Mouse (Mus musculus) right cerebral cortex, postnatal 25 days (tissue): Measurements from ENCODE around the gene Abcb4.
"Not testable (repeated sequence)": the region's sequence is repeated elsewhere in the genome, so short reads cannot be mapped to it uniquely, and the experiment has no call there.

Source experiments
- DNase-seq: peaks from one replicate; pipeline ENCODE4 v3.0.0; 2022

The Abcb4 gene

DNA sequence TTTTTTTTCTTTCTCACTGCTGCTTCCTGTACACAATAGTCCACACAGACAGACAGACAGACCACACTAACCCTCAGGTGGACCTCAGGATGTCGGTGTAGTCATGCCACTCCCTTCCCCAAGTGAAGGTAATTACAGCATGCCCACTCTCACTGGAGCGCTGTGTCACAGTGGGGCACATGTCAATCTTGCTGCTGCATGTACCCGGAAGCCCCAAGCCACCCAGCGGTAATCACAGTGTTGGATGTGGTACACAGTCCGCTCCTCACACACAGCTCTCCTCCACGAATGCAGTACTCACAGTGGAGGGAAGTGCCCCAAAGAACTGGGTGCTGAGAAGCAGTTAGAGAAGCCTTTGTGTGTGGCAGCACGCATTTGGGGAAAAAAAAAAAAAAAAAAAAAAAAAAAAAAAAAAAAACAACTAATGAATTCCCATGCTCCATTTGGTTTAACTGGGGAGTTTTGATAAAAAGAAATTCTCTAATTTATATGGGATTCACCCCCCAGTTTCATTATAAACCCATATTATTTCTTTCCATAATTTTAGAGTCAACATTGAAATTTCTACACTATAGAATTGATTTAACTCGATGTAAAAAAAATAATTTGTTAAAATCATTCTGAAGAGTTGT lies 18.2 kb downstream of the Abcb4 start:
- DNase-seq: no peak

DNA sequence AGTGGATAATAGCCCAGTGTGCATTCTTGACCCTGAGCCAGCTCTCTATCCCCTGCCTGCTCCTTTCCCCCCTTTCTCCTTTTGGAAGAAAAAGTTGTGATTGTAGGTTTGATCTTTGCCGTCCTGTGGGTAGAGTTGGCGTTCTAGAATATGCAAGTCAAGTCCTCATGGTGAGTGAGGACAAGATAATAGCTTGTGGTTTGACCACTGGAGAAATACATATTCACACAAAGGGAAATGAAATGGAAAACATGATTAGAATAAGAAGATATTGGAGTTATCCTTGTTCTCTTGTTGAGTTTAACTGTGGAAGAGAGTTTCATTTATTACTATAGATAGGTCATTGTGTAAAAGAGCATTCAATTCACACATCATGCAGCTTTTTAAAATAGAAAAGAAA lies 22.9 kb downstream of the Abcb4 start:
- no peak for DNase-seq

DNA sequence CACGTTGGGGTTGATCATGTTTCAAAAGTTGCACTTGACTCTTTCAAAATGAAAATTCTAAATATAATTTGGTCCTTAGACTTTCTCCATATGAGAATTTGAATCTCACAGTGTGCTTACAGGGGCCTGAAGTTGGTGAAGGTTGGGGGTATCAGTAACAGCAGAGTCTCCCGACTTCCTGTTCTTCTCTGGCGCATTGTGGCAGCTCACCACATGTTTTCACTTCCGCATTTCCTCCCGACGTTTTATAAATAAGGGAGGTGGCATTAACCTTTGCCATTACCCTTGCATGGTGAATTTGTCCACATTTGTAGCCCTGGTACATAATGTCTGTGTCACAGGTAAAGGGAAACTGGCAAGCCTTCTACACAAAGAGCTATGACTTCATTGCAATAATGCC lies 23.6 kb downstream of the Abcb4 start:
- DNase-seq: no peak

DNA sequence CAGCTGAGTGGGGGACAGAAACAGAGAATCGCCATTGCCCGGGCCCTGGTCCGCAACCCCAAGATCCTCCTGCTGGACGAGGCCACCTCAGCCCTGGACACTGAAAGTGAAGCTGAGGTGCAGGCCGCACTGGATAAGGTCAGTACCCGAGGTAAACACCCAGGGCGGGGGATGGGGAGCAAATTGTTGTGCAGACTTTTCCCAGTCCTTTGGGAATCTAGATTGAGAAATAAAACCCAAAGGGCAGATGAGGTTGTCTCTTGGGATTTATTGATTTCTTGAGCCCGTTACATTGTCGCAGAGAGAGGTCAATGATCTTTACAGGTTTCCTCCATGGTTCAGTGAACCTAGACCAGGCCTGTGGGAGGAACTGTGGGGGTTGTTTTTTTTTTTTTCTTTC lies 34.9 kb downstream of the Abcb4 start:
- no peak for DNase-seq

DNA sequence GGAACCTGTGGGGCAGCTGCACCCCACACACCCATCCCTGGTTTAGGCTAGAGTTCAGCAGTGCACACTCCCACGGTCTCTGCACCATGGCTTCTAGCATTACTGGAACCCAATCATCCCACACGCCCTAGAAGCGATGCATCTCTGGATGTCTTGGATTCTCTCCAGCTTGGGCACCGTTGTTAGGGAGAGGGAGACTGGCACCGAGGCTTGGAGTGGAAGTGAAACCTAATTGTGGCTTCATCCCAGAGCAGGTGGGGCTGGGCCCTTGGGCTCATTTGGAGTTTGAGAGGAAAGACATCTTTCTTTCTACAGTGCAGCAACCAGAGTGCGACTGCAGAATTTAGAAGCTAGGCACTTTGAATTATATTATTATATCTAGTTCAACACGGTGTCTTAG lies 44.4 kb downstream of the Abcb4 start:
- no peak for DNase-seq

DNA sequence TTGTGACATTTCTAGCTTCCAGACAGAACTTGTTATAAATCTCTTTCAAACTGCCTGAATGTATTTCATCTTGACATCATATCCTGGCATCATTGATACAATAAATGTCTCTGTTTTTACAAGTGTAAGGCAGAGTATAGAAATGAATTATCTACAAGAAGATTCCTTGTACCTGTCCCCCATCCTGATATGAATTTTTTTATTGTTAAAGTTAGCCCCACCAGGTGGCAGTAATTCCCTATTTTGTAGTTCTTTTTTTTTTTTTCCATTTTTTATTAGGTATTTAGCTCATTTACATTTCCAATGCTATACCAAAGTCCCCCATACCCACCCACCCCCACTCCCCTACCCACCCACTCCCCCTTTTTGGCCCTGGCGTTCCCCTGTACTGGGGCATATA lies 47.7 kb downstream of the Abcb4 start:
- not testable (repeated sequence) for DNase-seq

DNA sequence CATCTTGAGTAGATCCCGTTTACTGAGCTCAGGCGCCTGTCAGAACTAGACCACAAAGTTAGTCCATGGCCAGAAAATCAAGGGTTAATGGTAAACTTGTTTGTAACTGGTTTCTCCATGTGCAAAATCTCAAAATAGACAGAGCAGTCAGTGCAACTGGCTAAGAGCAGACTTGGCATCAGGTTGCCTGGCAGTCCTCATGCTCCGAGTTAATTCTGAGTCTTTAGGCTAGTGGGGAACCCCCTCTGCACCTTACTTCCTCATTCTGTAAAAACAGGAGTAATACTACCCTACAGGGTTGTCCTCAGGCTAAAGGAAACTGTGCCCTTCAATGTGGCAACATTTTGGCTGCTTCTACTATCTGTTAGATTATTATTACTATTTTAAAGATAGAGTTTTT lies 50.3 kb downstream of the Abcb4 start:
- DNase-seq: no peak

DNA sequence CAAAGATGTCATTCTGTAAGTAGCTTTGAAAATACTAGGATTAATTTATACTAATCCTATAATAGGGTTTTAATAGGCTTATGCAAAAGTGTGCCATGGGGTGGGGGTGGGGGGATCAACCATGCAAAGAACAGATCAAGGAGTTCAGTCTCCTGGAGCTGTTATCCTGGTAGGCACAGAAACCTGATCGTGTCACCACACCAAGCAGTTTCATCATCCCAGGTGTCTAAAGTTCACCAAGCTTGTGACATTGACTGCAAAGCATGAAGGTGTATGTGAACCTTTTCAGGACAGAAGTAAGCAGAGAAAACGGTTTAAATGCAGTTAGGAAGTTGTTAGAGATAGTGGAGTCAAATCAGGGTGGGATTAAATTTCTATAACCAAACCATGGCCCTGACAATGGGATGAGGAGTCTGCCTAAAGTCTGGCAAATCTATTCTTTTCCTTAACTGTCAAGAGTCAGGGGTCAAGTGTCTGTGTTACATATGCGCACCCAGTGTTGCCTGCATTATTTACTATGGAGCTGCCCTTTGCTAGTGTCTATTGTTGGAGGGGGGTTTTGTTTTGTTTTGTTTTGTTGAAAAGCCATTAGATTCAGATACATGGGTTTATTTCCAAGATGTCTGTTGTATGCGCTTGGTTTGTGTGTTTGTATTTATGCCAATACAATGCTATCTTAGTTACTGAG lies 54.0 kb downstream of the Abcb4 start:
- no peak for DNase-seq

DNA sequence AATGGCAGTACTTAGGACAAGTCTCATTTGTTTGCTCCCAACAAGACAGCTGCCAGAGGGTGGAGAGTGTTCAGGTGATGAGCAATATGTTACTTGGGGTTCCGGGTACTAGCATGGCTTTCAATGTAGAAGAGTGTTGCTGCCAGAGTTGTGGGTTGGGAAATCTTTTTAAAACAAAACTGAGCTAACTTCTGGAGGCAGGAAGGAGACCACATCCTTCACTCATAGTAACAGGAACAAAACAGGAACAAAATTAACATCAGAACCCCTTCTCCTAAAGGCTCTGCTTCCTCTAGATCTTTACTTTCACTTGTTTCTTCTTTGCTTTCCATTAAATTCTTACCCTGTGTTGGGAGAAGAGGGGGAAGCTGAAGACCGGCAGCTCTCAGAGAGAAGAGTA lies 60.1 kb downstream of the Abcb4 start:
- no peak for DNase-seq

DNA sequence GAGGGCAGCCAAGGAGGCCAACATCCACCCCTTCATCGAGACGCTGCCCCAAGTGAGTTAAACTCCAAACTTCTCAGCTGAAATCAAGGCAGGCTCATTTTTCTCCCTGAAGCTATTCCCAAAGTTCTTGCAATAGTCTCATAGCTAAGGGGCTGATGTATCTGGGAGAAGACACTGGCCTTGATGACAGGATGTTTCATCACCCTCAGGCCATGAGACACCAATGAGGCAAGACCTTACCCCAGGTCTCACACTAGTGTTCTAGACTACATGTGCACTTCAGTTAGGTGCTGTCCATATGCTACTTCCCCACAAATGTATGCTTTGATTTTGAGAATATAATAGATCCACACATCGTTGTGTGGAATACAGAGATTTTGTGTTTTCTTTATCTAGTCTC lies 62.0 kb downstream of the Abcb4 start:
- no peak for DNase-seq

DNA sequence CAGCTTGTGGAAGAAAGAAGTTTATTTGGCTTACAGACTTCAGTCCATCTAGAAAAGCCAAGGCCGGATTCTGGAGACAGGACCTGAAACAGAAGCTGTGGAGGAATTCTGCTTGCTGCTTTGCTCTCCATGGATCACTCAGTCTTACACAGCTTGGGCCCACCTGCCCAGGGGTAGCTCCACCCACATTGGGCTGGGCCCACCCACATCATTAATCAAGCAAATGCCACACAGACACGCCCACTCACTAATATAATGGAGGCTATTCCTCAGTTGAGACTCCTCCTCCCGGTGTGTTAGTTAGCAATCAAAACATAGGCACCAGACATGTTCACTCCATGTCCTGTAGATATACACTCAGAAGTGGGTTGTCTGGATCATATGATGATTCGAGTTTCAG lies 67.0 kb downstream of the Abcb4 start:
- no peak for DNase-seq

DNA sequence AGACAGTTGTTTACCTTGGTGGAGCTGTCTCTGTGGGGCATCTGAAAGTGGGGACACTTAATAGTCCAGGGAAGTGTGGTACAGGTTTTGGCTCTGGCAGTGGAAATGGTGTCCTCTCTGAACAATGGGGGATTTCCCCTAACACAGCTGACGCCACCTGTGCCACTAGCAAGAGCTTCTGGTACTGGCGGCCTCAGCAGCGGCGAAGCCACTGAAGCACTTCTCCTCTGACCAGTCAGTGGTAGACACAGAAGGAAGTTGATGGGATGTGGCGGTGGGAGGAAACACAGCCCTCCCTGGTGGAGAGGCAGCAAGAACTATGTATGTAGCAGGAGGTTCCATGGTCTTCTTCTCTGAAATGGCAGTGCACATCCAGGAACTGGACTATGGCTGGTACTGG lies 71.0 kb downstream of the Abcb4 start:
- DNase-seq: no peak

DNA sequence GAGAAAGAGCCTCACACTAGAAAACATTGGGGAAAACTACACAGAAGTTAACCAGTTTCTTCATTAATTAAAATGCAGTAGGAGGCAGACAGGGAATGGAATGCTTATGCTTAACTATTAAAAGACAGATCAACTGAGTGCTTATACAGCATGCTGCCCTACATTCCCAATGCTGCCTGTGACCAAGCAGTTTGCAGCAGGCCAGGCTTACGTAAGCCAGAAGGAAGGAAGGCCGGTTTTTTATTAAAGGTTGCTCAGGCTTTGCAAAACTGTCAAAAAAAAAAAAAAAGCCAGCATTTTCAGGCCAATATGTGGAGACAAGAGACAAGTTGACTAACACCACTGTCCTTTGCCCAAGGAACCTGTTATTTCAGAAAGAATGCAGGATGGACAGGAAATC lies 77.2 kb downstream of the Abcb4 start:
- no peak for DNase-seq

DNA sequence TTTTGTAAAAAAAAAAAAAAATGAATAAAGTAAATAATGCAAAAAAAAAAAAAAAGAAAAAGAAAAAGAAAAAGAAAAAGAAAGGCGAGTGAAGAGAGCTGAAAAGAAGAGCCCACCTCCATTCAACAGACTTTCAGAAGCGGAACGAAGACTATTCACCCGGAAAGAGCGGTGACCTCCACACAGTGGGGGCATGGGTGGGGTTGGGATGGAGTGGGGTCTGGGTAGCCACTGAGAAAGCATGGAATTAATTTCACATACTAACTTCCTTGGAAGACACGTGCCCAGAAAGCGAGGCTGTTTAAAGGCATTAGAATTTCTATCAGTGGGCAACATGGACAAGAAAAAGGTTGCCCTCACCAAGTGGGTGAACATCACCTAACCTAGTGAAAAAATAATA lies 78.8 kb downstream of the Abcb4 start:
- DNase-seq: no peak

DNA sequence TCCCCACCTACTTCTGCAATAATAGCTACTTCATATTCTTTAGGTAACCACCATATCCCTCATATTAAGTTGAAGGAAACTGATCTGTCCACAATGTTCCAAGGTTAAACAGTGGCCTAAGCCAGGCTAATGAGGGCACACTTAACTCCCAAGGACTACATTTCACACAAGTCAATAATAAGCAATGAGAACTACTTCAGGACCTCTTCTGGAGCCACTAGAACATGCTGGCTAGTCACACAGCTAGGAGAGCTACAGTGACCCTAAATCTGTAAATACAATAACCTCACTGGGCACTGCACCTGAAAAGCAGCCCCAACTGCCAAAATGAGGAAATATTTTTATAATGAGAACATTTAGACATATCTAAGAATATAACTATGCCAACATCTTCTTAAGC lies 81.2 kb downstream of the Abcb4 start:
- DNase-seq: no peak

DNA sequence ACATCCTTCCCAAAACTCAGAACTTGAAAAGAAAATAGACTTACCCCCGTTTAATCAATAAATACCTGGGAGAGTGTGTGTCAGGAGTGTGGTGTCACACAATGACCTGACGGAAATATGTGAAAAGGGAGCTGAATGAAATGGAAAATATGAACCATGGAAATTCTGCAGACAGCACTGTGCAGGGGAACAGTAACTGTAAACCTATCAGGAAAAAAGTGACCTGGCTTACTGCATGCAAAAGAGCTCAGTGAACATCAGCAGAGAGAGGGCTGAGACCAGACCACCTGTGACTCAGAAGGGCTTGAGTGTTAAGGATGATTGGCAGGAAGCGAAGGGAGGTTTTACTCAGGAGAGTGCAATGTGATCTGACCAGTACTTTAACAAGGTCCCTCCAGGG lies 92.0 kb downstream of the Abcb4 start:
- no peak for DNase-seq

DNA sequence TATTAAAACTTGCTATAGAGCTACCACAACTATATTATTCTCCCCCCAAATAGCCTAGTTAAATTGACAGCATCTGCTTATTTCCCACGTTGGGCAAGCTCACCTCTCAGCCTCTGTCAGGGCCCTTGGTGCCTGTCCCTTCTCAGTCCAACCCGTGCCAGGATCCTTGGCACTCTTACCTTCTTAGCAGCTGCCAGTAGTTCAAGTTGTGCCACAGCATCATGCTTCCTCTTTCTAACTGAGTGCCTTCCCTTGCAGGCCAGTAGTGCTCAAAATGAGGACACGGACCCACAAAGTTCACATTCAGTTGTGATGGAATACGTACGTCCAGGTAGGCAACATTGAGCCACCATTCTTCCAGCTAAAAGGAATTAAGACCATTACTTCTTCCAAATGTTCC lies 94.4 kb downstream of the Abcb4 start:
- no peak for DNase-seq

DNA sequence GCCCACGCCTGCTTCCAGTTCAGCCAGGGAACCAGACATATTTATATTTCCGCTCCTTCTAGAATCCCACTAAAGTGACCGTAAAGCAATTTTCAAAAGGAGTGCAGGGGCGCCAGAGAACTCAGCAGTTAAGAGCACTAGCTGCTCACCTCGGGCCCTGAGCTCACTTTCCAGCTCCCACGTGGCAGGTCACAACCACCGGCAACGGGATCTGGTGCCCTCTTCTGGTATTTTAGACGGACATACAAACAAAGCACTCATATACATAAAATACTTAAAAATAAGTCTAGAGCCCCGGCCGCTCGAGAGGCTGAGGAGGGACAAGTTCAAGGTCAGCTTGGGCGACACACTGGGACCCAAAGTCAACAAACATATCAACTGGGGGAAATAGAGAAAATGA lies 97.0 kb downstream of the Abcb4 start:
- DNase-seq: no peak

DNA sequence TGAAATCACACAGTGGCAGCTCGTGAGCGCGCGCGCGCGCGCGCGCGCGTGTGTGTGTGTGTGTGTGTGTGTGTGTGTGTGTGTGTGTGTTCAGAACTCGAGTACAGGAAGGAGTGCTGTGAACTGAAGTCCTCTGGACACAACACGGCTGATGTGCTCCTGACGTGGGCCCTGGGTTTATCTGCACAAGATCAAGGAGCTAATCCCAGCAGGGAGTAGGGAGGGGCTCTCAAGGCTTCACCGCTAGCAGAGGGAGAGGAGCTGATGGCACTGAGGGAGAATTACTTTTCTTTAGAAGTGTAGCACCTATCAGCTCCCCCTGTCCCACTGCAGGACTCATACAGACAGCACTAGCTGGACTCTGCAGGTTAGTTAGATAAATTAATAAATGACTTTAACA lies 98.1 kb downstream of the Abcb4 start:
- DNase-seq: no peak

DNA sequence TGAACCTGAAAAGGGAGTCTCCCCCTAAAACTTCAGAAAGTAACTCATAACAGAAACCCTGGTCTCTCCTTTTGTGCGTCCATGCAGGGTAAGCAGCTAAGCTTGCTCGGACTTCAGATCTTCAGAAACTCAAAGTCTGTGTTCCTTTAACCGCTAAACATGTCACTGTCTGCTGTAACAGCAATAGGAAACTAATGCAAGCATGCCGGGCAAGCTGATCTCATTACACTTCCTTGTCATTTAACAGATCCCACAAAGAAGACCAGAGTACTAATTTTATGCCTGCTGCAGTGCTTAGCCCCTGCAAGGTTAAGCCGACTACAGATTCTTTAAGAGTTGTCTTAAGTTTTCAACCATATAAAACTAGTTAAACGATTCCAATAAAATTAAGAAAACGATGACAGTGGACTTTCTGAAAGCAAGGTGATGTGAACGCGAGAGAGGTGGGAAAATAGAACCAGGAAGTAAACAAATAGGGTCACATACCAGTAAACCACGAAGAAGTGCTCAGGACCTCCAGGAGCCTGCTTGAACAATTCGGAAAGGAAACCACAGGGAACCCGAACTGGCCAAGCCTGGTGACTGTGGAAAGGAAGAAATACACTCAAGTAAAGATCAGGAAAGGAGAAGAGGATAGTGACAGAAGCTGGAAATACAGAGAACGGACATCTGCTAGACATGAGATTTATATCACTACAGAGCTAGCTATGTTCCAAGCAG lies 102.6 kb downstream of the Abcb4 start:
- no peak for DNase-seq

DNA sequence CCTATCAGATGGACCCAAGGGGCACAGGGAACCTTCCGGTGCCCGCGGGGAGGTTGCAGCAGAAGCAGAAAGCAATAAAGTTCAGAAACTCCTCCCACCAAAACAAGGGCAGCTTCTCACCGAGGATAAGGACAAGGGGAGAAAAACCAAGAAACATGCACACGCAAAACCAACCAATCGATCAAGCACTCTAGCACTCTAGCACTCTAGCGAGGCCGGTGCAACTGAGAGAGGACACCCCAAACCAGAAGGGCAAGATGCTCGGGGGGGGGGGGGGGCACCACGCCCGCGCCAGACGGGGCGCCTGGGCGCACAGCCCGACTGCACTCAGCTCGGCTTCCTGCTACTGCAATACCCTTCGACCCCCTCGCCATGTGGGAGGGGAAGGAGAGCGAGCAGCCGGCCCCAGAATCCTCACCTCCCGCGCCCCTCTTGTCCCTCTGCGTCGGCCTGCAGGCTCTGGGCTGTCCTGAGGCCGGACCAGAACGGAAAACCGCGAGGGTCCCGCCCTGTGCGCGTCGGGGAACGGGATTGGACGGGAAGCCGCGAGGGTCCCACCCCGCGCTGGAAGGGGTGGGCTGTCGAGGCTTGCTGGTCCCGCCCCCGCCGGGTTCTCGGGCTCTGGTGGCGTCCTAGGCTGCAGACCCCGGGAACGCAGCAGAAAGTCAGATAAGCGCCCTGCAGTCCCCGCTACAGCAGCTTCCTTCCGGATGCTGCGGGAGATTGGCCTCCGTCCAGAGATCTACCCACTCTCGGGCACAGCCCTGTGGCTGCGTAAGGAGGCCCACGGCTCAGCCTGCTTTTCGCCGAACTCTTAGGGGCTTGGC lies 103.4 kb downstream of the Abcb4 start, which contains the start of gene Crot:
Gene Crot, minus strand, starts transcription at position 639 of the 827 bp plus-strand sequence.
- DNase-seq: peak; percentile 93

DNA sequence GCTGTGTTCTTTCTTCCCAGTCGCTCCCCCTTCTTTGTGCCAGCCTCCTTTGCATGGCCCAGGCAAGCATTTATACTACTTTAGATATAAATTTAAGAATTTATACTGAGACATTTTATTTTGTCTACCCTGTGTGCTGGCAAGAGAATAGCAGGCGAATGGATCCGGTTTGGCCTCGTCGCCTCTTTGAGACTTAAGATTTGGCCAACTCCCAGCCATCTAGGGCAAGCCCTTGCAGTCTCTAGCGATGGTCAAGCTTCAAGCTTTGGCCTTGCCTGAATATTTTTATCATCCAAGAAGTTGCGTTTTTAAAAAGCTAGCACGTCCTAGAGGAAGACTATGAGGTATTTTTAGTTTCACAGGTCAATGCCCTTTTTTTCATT lies 104.0 kb downstream of the Abcb4 start:
- DNase-seq: no peak

DNA sequence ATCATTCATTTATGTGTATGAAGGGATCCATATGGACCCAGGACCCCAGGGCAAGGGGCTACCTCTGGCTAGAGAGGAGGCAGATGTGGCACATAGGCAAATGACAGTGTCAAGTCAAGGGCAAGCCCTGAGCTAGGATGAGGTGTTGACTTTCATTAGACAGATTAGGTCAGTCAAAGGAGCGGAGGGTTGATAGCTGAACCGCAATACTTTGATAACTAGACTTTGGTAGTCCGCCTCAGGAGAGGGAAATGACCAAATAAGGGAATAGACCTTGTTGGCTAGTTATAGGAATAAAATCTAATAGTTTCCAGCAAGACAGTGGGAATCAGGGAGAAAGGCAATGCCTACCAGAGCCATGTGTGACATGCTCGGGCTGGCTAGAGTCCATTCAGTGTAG lies 105.6 kb downstream of the Abcb4 start:
- no peak for DNase-seq

DNA sequence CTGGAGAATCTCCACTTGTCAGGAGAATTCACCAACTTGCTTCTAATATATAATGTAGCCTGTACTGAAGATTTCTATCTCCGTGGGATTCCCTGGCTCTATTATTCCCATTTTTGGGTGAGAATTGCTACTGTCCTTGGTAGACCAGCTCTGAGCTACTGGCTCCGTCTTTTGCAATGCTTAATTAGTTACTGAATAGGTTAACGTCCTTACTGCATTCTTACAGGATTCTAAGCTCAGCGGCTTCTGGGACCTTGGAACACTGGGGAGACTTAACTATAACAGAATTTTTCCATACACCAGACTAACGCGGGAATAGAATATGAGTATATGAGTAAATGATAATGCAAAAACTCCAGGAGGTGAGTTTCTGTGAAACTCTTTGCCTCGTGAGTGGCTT lies 106.5 kb downstream of the Abcb4 start:
- not testable (repeated sequence) for DNase-seq
